Mouse (Mus musculus): Measurements from ENCODE around the gene Calcoco2.

DNA sequence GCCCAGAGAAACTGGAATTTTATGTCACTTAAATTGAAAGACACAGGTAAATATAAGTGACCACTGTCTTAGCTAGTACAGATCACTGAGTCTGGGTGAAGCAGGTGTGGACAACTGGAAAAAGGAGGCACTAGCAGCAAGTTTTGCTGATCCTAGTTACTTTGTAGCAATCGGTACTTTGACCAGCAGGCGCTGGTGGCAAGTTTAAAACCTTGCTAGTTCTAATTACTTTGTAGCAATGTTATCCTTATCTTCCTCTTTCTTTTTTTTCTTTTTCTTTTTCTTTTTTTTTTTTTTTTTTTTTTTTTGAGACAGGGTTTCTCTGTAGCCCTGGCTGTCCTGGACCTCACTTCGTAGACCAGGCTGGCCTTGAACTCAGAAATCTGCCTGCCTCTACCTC, 4.4 kb upstream of the Calcoco2 start:
- no peak for TF ChIP-seq CTCF (IDR thresholded peaks at IDR 0.05; ENCODE audit: extremely low read depth, insufficient read depth, low read length)
- no peak for TF ChIP-seq POLR2A (IDR thresholded peaks at IDR 0.05; ENCODE audit: extremely low read depth, insufficient read depth, low read length)

Data from cortical plate, adult 2 months (tissue).